Mouse (Mus musculus) bone marrow, adult 2 months (tissue): ENCODE data around the gene 4930402F06Rik. TPM values are rescaled to one million over a fixed set of nuclear protein-coding genes. Genes with fewer than 3 reads are reported as not detected.

Experiments used
- H3K27ac ChIP-seq: fragments of 200-500 bp; 2 replicates; pipeline ENCODE4 v1.5.1; 2012; ENCODE audit warnings: low read depth, mild to moderate bottlenecking, control low read depth, inconsistent platforms, low read length; ENCODE audit not compliant: control insufficient read depth, poor library complexity, insufficient read depth
- H3K4me1 ChIP-seq: fragments of 200-500 bp; 2 replicates; pipeline ENCODE4 v1.6.1; 2011; ENCODE audit warnings: low read length; ENCODE audit not compliant: control insufficient read depth, insufficient read depth
- H3K4me3 ChIP-seq: fragments of 200-500 bp; replicated peaks from 2 replicates; pipeline ENCODE3; 2011; ENCODE audit warnings: mild to moderate bottlenecking, low read depth, low read length, control low read depth; ENCODE audit not compliant: control insufficient read depth
- CTCF ChIP-seq: fragments of 200-500 bp; IDR thresholded peaks from 2 replicates; pipeline ENCODE4 v1.5.1; 2011; ENCODE audit warnings: low read length, control low read depth; ENCODE audit not compliant: control insufficient read depth, insufficient read depth
- POLR2A ChIP-seq: fragments of 200-500 bp; IDR thresholded peaks from 2 replicates; pipeline ENCODE4 v1.6.1; 2011; ENCODE audit warnings: low read depth, mild to moderate bottlenecking, control low read depth, low read length, borderline replicate concordance; ENCODE audit not compliant: control insufficient read depth
- WGBS: fragments of 180-500 bp; shearing (Covaris S2); methylation state at CpG from one replicate; pipeline ENCODE4 v1.1.7; 2018; 5-methylcytosine and 5-hydroxymethylcytosine counted together
- polyA plus RNA-seq: library from polyadenylated mRNA; stranded (reverse); fragments of >200 nt; gene quantifications from 2 replicates; pipeline ENCODE4 v1.2.4, GENCODE M21; 2011; ENCODE audit warnings: low replicate concordance; ENCODE audit not compliant: missing spikeins, insufficient read depth, insufficient read length

The 4930402F06Rik gene
- polyA plus RNA-seq, 1 experiment, result not detected

DNA sequence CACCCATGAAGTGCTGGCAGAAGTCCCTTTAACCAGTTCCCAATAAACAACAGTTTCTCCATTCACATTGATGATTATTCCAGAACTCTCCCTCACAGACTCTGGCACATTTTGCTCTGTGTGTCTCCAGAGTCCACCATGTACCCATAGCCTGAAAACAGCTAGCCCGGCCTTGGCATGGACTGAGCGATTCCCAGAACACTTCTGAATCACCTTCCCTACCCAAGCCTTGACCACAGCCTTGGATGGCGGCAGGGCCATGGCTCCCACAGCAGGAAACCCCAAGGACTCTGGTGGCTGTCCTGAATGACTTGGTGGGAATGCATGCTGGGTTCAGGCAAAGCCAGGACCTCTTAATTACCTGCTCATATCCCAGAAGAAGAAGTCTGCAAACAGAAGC, 43.5 kb upstream of the 4930402F06Rik start:
- Histone ChIP-seq H3K4me3 (no peak overlapping the region), H3K4me1 (peaks cover 17% of the 10 kb centered on the region), H3K27ac (no peak overlapping the region)
- WGBS, result 75% methylated on average over 3 of the region's 3 CpGs
- TF ChIP-seq CTCF (no peak), POLR2A (no peak)

DNA sequence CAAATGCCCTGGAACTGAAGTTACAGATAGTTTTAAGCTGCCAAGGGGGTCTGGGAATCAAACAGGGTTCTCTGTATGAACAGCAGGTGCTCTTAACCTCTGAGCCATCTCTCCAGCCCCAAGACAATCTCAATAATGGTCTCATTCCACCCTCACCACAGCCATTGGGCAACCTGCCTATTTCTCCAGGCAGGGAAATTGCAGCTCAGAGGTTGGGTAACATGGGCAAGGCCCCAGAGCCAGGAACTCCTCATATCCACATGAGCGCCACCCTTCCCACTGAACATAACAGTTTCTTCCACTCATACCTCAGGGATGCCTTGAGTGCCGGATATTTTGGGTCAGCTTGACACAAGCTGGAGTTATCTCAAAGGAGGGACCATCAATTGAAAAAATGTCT, 40.8 kb upstream of the 4930402F06Rik start:
- H3K27ac ChIP-seq, result no peak overlapping the region; the same call in 1 of the 2 replicates
- no peak for TF ChIP-seq POLR2A
- TF ChIP-seq CTCF, result no peak
- peaks cover 6% of the 10 kb centered on the region; the same call in 1 of the 2 replicates for H3K4me1 ChIP-seq
- WGBS, result 48% methylated on average over 2 of the region's 2 CpGs
- no peak overlapping the region for H3K4me3 ChIP-seq

DNA sequence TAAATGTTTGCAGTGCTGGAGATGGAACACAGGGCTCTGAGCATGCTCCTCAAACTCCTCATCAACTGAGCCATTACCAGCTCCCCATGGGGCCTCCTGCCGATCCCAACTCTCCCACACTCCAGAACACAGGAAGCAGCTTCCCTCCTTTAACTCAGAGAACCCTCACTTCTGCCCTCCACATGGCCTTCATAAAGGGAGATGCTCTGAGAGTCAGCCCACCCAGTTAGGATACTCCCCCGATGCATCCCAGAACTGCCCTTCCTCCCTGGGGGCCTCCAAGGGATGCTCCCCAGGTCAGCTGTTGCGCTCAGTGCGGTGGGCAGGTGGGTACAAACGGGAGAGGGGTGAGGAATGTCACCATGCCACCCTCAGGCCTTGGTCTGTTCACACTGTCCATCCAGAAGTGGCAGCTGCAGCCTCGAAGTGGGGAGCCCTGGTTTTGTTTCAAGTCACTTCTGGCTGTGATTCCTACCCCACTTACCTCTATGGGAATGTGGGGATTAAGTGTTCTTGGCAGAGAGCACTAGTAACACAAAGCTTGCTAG, 37.7 kb upstream of the 4930402F06Rik start:
- no peak overlapping the region for H3K4me3 ChIP-seq
- 87% methylated on average over 6 of the region's 6 CpGs for WGBS
- H3K4me1 ChIP-seq, result peaks cover 6% of the 10 kb centered on the region; the same call in 1 of the 2 replicates
- TF ChIP-seq CTCF, result no peak
- no peak for TF ChIP-seq POLR2A
- no peak overlapping the region for H3K27ac ChIP-seq

DNA sequence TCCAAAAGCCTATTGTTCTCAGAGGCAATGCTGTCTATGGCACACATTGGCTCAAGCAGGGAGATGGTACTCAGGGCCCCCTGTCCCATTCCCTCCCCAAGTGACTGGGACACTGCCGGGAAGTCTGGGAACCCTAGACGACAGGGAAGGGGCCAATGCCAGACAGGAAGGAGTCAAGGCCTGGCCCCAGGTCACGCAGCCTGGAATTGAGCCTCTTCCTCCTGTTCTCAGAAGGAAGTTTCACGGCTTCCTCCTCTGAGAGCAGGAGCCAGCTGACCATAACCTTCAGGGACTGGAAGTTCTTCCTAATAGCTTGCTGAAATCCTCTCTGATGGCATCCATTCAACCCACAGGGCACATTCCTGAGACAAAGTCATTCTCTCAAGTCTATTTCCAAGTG, 36.5 kb upstream of the 4930402F06Rik start:
- Histone ChIP-seq H3K4me3 (no peak overlapping the region), H3K4me1 (peaks cover 5% of the 10 kb centered on the region; the same call in 1 of the 2 replicates), H3K27ac (no peak overlapping the region; the same call in 1 of the 2 replicates)
- WGBS, result 37% methylated on average over 4 of the region's 4 CpGs
- no peak for TF ChIP-seq POLR2A
- TF ChIP-seq CTCF, result no peak

DNA sequence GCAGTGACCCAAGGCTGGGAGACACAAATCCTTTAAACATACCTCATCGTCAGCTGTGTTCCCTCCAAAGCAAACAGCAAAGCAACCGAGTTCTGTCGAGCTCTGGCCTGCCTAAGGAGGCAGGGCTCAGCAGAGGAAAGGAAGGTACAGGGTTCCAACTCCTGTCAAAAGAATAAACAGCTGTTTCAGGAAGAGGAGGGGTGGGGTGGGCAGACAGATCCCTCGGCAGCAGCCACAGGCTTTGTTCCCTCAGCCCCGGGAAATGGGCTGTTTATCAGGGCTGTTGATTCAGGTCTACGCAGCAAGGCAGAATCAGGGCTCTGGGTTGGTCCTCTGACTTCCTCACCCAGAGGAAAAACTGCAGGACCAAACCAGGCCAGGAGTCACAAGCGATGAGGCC, 35.5 kb upstream of the 4930402F06Rik start:
- H3K4me1 ChIP-seq, result peaks cover 7% of the 10 kb centered on the region
- 40% methylated on average over 7 of the region's 7 CpGs for WGBS
- no peak overlapping the region for H3K4me3 ChIP-seq
- no peak overlapping the region for H3K27ac ChIP-seq
- no peak for TF ChIP-seq CTCF
- no peak for TF ChIP-seq POLR2A

DNA sequence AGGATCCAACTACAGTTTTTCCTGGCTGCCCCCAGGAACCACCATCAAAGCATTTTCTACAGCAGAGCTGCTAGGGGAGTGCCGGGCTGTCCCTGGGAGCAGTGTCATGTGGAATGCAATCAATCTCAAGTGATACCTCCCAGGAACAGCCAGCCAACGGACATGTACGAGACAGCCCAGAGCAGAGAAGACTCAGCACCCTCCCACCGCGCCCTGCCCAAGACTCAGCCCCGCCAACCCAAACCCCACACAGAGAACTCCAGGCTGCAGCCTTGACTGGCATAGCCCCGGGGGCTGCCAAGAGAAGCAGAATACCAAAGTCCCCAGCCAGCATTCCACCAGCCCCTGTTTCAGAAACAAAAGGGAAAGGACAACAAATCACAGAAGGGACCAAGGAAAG, 35.0 kb upstream of the 4930402F06Rik start:
- 83% methylated on average over 7 of the region's 7 CpGs for WGBS
- TF ChIP-seq CTCF, result no peak
- TF ChIP-seq POLR2A, result no peak
- Histone ChIP-seq H3K4me1 (peaks cover 7% of the 10 kb centered on the region), H3K4me3 (no peak overlapping the region), H3K27ac (no peak overlapping the region)

DNA sequence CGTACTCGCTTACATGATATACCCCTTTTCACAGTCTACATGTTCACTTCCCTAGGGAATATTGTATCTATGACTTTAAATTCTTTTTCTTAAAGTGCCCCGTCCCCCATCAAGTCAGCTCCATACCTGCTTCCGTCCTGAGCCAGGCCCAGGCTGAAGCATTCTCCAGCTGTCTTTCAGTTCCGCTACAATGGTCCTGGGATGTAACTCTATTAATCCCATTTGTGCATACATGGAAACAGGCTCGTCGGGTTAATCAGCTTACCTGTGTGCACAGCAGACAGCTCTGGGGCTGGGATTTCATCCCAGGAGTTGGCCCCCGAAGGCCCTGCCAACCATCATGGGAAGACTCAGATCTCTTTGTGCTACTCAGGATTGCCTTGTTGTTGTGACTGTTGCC, 33.8 kb upstream of the 4930402F06Rik start:
- 89% methylated on average over 8 of the region's 8 CpGs for WGBS
- Histone ChIP-seq H3K4me3 (no peak overlapping the region), H3K4me1 (peaks cover 5% of the 10 kb centered on the region), H3K27ac (no peak overlapping the region)
- no peak for TF ChIP-seq POLR2A

DNA sequence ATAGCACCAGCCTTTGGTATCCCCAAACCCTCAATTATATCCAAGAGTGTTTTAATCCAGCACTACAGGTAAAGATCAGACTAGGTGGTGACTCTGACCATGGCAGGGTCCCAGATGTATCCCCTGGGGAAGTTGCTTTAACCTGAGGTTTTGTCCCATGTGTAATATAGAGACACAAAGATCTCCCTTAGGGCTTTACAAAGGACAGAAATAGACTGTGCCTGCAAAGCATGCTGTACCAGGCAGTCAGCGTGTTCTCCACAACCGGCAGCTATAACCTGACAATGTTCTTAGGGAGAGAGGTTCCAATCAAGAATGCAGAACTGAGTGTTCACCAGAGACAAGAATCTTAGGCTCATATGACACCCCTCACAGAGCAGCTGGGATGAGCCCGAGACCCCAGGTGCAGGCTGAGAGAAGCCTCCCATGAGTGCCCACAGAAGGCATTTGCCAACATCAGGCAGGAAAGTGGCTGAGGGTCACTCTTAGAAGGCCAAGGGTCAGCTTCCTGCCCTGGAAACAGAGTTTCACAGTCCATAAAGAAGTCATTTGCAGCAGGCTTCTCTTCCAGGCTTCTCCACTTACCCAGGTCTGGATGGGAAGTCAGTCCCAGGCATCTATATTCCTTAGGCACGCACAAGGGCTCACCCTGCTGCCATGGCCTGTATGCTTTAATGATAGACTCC, 31.8 kb upstream of the 4930402F06Rik start:
- TF ChIP-seq POLR2A (no peak), CTCF (no peak)
- H3K4me3 ChIP-seq, result no peak overlapping the region
- H3K4me1 ChIP-seq, result peaks cover 4% of the 10 kb centered on the region
- WGBS, result 79% methylated on average over 4 of the region's 4 CpGs
- H3K27ac ChIP-seq, result no peak overlapping the region

DNA sequence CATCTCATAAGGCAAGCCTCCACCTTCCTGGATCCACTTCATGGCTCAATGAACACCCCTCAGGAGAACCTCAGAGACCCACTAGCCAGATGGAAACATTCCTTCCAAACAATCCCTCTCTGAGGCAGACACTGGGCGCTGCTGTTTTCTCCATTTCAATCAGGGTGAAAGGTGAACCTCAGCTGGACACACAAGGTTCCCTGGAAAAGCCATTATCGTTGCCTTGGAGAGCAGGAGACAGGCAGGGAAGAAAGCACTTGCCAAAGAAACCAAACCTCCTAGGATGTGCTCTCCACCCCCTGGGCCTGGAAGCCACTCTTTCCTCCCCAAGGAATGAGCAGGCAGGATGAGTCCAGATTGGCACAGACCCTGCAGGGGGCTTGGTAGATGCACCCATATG, 30.6 kb upstream of the 4930402F06Rik start:
- no peak for TF ChIP-seq POLR2A
- no peak for TF ChIP-seq CTCF
- WGBS, result 85% methylated on average over 2 of the region's 2 CpGs
- Histone ChIP-seq H3K4me3 (no peak overlapping the region), H3K4me1 (peaks cover 2% of the 10 kb centered on the region), H3K27ac (no peak overlapping the region)
